Mouse (Mus musculus): Measurements from ENCODE around the gene Trhde. TPM values are rescaled to one million over a fixed set of nuclear protein-coding genes. Genes with fewer than 3 reads are reported as not detected.

Trhde gene
- total and polyA plus RNA-seq, 3 experiments = not detected

DNA sequence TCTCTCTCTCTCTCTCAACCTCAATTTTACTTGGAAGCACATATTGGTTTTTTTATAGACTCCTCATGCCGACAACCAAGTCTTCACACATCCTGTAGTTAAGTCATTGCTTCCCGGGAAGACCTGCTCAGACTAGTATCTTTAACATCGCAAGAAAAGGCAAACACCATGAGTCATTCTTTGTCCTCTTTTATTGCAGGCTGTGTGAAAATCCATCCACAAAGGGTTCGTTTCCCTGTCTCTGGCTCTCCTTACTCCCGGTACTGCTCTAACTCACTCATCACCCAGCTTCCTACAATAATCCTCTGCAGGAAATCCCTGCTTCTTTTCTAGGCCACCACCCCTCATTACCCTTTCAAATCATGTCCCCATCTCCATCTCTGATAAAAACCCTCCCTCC lies 39.3 kb upstream of the Trhde start:
- DNase-seq (ENCODE audit: low read depth, low spot score) = no peak
- no peak overlapping the region for H3K9ac ChIP-seq (ENCODE audit: control insufficient read depth, low read depth, low read length, poor library complexity, severe bottlenecking)
- TF ChIP-seq RCOR1 (IDR thresholded peaks at IDR 0.05; ENCODE audit: low read depth, low read length) (no peak), UBTF (IDR thresholded peaks at IDR 0.05; ENCODE audit: borderline replicate concordance, insufficient read depth, low read depth, low read length) (no peak), ZNF384 (IDR thresholded peaks at IDR 0.05; ENCODE audit: low read depth, low read length) (no peak), NELFE (IDR thresholded peaks at IDR 0.05; ENCODE audit: low read depth, low read length) (no peak), POLR2AphosphoS5 (IDR thresholded peaks at IDR 0.05; ENCODE audit: borderline replicate concordance, low read depth, low read length) (no peak), SMC3 (IDR thresholded peaks at IDR 0.05; ENCODE audit: low read depth, low read length) (no peak), NRF1 (IDR thresholded peaks at IDR 0.05; ENCODE audit: insufficient read depth, low read depth, low read length, poor library complexity, severe bottlenecking) (no peak), POLR2AphosphoS2 (IDR thresholded peaks at IDR 0.05; ENCODE audit: low read length) (no peak), USF1 (IDR thresholded peaks at IDR 0.05; ENCODE audit: low read depth, low read length) (no peak), MEF2A (IDR thresholded peaks at IDR 0.05; ENCODE audit: extremely low read depth, insufficient replicate concordance, low read depth, low read length, poor library complexity, severe bottlenecking) (no peak)
- H3K27me3 ChIP-seq (ENCODE audit: control insufficient read depth in 1 of 2, insufficient read depth in 2 of 2, low read length in 2 of 2) = no peaks in the 10 kb centered on the region
- no peak overlapping the region for H3K27ac ChIP-seq (ENCODE audit: control insufficient read depth, low read depth, low read length)
- H3K9me3 ChIP-seq (replicated peaks; ENCODE audit: insufficient read depth, low read length) = no peaks in the 10 kb centered on the region
- H3K36me3 ChIP-seq (ENCODE audit: control insufficient read depth in 1 of 2, insufficient read depth in 2 of 2, low read length in 2 of 2) = no peaks in the 10 kb centered on the region
- no peak overlapping the region for H3K4me3 ChIP-seq (ENCODE audit: control insufficient read depth in 1 of 2, insufficient read depth in 1 of 2, low read depth in 2 of 2, low read length in 2 of 2)
- no peaks in the 10 kb centered on the region for H3K4me1 ChIP-seq (ENCODE audit: control insufficient read depth in 1 of 2, insufficient read depth in 2 of 2, low read length in 2 of 2)
- H3K79me2 ChIP-seq (ENCODE audit: control insufficient read depth, insufficient read depth, low read length, poor library complexity) = no peaks in the 10 kb centered on the region

- Histone ChIP-seq H3K4me1 (ENCODE audit: control insufficient read depth in 1 of 2, insufficient read depth in 2 of 2, low read length in 2 of 2) (no peaks in the 10 kb centered on the region), H3K27ac (ENCODE audit: control insufficient read depth, low read depth, low read length) (no peak overlapping the region), H3K79me2 (ENCODE audit: control insufficient read depth, insufficient read depth, low read length, poor library complexity) (no peaks in the 10 kb centered on the region), H3K36me3 (ENCODE audit: control insufficient read depth in 1 of 2, insufficient read depth in 2 of 2, low read length in 2 of 2) (no peaks in the 10 kb centered on the region), H3K9ac (ENCODE audit: control insufficient read depth, low read depth, low read length, poor library complexity, severe bottlenecking) (no peak overlapping the region), H3K4me3 (ENCODE audit: control insufficient read depth in 1 of 2, insufficient read depth in 1 of 2, low read depth in 2 of 2, low read length in 2 of 2) (no peak overlapping the region), H3K27me3 (ENCODE audit: control insufficient read depth in 1 of 2, insufficient read depth in 2 of 2, low read length in 2 of 2) (no peaks in the 10 kb centered on the region), H3K9me3 (replicated peaks; ENCODE audit: insufficient read depth, low read length) (no peaks in the 10 kb centered on the region)
- DNase-seq (ENCODE audit: low read depth, low spot score) = no peak
- TF ChIP-seq BHLHE40 (IDR thresholded peaks at IDR 0.05; ENCODE audit: borderline replicate concordance, low read depth, low read length) (no peak), SMC3 (IDR thresholded peaks at IDR 0.05; ENCODE audit: low read depth, low read length) (no peak), ZC3H11A (IDR thresholded peaks at IDR 0.05; ENCODE audit: low read depth, low read length) (no peak), POLR2AphosphoS2 (IDR thresholded peaks at IDR 0.05; ENCODE audit: low read length) (no peak), USF1 (IDR thresholded peaks at IDR 0.05; ENCODE audit: low read depth, low read length) (no peak)
Measured at GRCm38 (mm10) chr10:114831313-114831712, 29.2 kb upstream of the Trhde start.

DNA sequence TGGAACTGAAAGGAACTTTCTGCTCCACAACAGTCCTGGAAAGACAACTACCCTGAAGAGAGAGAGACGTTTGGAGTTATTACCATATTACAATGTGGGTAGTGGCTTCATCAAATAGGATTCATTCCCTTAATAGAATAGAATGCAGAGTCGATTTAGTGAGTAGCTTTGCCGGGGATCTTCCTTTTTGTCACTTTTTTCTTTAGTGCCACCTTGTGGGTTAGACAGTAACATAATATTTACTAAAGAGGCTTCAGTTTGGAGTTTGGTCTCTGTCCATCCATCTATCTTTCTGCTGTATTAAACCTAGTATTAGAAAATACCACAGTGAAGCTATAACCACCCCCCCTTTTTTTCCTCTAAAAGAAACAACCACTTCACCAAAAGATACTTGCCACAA lies 6.7 kb upstream of the Trhde start:
- TF ChIP-seq ZMIZ1 (IDR thresholded peaks at IDR 0.05; ENCODE audit: low read depth, low read length) (no peak), USF1 (IDR thresholded peaks at IDR 0.05; ENCODE audit: low read depth, low read length) (no peak), MYC (IDR thresholded peaks at IDR 0.05; ENCODE audit: low read depth, low read length) (no peak), SMC3 (IDR thresholded peaks at IDR 0.05; ENCODE audit: low read depth, low read length) (no peak), ELF1 (IDR thresholded peaks at IDR 0.05; ENCODE audit: low read depth, low read length) (no peak), E2F4 (IDR thresholded peaks at IDR 0.05; ENCODE audit: borderline replicate concordance, low read depth, low read length) (no peak), POLR2AphosphoS5 (IDR thresholded peaks at IDR 0.05; ENCODE audit: borderline replicate concordance, low read depth, low read length) (no peak), NRF1 (IDR thresholded peaks at IDR 0.05; ENCODE audit: insufficient read depth, low read depth, low read length, poor library complexity, severe bottlenecking) (no peak), UBTF (IDR thresholded peaks at IDR 0.05; ENCODE audit: borderline replicate concordance, insufficient read depth, low read depth, low read length) (no peak), MXI1 (IDR thresholded peaks at IDR 0.05; ENCODE audit: low read depth, low read length) (no peak)
- Histone ChIP-seq H3K36me3 (ENCODE audit: control insufficient read depth in 1 of 2, insufficient read depth in 2 of 2, low read length in 2 of 2) (no peaks in the 10 kb centered on the region), H3K79me2 (ENCODE audit: control insufficient read depth, insufficient read depth, low read length, poor library complexity) (no peaks in the 10 kb centered on the region), H3K27me3 (ENCODE audit: control insufficient read depth in 1 of 2, insufficient read depth in 2 of 2, low read length in 2 of 2) (no peaks in the 10 kb centered on the region), H3K27ac (ENCODE audit: control insufficient read depth, low read depth, low read length) (no peak overlapping the region), H3K4me3 (ENCODE audit: control insufficient read depth in 1 of 2, insufficient read depth in 1 of 2, low read depth in 2 of 2, low read length in 2 of 2) (no peak overlapping the region), H3K9me3 (replicated peaks; ENCODE audit: insufficient read depth, low read length) (no peaks in the 10 kb centered on the region), H3K9ac (ENCODE audit: control insufficient read depth, low read depth, low read length, poor library complexity, severe bottlenecking) (no peak overlapping the region), H3K4me1 (ENCODE audit: control insufficient read depth in 1 of 2, insufficient read depth in 2 of 2, low read length in 2 of 2) (no peaks in the 10 kb centered on the region)
- DNase-seq (ENCODE audit: low read depth, low spot score) = no peak
